Mouse (Mus musculus): ENCODE measurements around the gene Olfr164. TPM values are rescaled to one million over a fixed set of nuclear protein-coding genes. Genes with fewer than 3 reads are reported as not detected.

The Olfr164 gene
- polyA plus RNA-seq, 1 experiment from 2014 or later = not detected

DNA sequence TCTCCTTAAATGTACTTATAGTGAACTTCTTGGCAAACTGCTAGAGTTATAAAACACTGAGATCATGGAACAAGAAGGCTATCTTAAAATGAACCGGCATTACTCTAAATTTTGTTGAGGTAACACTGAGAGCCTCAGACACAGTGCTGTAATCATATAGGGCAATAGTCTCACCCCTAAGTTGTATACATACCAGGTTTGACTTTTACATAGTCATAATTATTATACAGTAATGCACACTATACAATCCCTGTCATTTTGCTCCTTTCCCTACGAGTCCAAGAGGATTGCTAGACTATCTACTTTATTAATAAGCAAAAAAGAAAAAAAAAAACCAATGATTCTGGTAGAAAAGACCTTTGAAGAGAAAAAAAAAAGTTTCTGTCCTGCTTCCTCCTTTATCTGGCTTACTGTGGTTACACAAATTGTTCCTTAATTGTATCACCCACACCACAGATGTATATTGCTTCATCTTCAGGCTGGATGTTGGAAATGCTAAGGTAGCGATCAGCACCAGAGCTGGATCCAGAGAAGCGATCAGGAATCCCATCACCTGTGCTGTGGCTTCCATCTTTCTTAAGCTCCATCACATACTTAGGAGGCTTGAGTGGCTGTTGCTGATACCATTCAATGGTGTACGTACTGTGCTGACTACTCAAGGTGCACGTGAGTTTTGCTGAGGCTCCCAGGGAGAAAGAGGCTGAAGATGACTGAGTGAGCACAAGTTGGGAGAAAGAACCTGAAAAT is 72.9 kb downstream of the Olfr164 start:
- WGBS = 80% methylated on average over 6 of the region's 6 CpGs
- DNase-seq (ENCODE audit: low spot score) (no peak), ATAC-seq (replicated peaks; ENCODE audit: low FRiP score, low read depth) (no peak)
- Histone ChIP-seq H3K4me1 (replicated peaks; ENCODE audit: insufficient read depth, low read length) (no peaks in the 10 kb centered on the region), H3K4me3 (replicated peaks; ENCODE audit: low read depth, low read length) (no peak overlapping the region), H3K4me2 (ENCODE audit: low read length) (no peak overlapping the region), H3K27ac (no peak overlapping the region), H3K36me3 (ENCODE audit: insufficient read depth, low read length) (no peaks in the 10 kb centered on the region), H3K27me3 (ENCODE audit: insufficient read depth, low read length) (no peaks in the 10 kb centered on the region), H3K9ac (ENCODE audit: low read depth, low read length) (no peak overlapping the region), H3K9me3 (replicated peaks; ENCODE audit: low read length) (no peaks in the 10 kb centered on the region)
- TF ChIP-seq CTCF (IDR thresholded peaks at IDR 0.05; ENCODE audit: low read depth) = no peak

DNA sequence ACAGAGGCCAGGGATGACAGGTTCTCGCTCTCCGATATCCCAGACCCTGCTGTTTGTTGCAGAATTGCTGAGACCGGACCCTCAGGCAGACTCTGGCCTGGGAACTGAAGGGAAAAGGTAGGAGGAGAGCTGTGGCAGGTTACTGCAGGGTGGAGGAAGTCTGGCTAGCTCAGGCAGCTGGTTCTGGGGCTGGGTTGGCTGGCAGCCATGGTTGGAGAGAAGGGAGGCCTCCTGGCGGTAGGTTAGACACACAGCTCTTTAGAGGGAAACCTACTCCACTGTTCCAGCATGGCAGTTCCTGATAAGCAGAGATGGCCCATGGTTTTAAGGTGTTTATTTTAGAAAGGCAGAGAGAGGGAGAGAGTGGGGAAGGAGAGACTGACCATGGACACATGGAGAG is 77.1 kb downstream of the Olfr164 start:
- ATAC-seq (replicated peaks; ENCODE audit: low FRiP score, low read depth) = no peak
- H3K4me2 ChIP-seq (ENCODE audit: low read length) = no peak overlapping the region
- H3K9me3 ChIP-seq (replicated peaks; ENCODE audit: low read length) = no peaks in the 10 kb centered on the region
- no peak overlapping the region for H3K4me3 ChIP-seq (replicated peaks; ENCODE audit: low read depth, low read length)
- H3K9ac ChIP-seq (ENCODE audit: low read depth, low read length) = no peak overlapping the region
- no peak for TF ChIP-seq CTCF (IDR thresholded peaks at IDR 0.05; ENCODE audit: low read depth)
- H3K36me3 ChIP-seq (ENCODE audit: insufficient read depth, low read length) = no peaks in the 10 kb centered on the region
- H3K27me3 ChIP-seq (ENCODE audit: insufficient read depth, low read length) = no peaks in the 10 kb centered on the region
- no peak for DNase-seq (ENCODE audit: low spot score)
- WGBS = 89% methylated on average over 4 of the region's 4 CpGs
- H3K27ac ChIP-seq = no peak overlapping the region
- no peaks in the 10 kb centered on the region for H3K4me1 ChIP-seq (replicated peaks; ENCODE audit: insufficient read depth, low read length)

Small RNA genes within 50 kb of the gene (microRNA-seq; reads per million reads assigned to microRNA genes)
- not detected for gene Gm23612

Other genes starting within 250 kb of the Olfr164 start
- 0.13 and 0.40 TPM in 2 replicates for gene Olfr165, start 109.1 kb upstream of the Olfr164 start, polyA plus RNA-seq (2015; fragmentation: Nextera tagmentation; extraction: Ambion mirVana)
- not detected in 2 replicates for gene Olfr166, start 169.6 kb upstream of the Olfr164 start, polyA plus RNA-seq (2015; fragmentation: Nextera tagmentation; extraction: Ambion mirVana)
- gene Olfr167, start 208.2 kb upstream of the Olfr164 start, polyA plus RNA-seq (2015; fragmentation: Nextera tagmentation; extraction: Ambion mirVana) = not detected in 2 replicates
- not detected in 2 replicates for gene Olfr168, start 221.5 kb upstream of the Olfr164 start, polyA plus RNA-seq (2015; fragmentation: Nextera tagmentation; extraction: Ambion mirVana)